Mouse (Mus musculus): ENCODE data around the gene Chst15. TPM values are rescaled to one million over a fixed set of nuclear protein-coding genes. Genes with fewer than 3 reads are reported as not detected.

Chst15 gene
- polyA plus RNA-seq, 1 experiment from 2014 or later: 28.0 TPM

DNA sequence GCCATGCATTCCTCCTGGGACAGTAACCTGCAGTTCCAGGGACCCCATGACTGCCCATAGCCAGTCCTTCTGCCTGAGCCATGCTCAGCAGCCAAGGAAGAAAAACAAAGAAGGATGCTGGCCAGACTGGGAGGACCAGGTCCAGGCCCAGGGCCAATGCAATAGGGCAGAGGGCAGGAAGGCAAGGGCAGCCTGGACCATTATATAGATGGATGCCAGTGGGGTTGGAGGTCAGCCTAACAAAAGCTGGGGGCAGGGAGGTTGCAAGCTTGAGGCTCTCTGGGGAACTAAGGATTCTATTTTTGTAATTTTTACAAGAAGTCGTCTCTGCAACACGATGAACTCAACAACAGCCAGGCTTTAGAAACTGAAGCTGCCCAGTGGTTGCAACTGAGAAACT, 84.1 kb downstream of the Chst15 start:
- Histone ChIP-seq H3K4me1 (peaks cover 6% of the 10 kb centered on the region; the same call in 1 of the 2 replicates), H3K4me2 (replicated peaks) (no peak overlapping the region), H3K9me3 (no peaks in the 10 kb centered on the region), H3K36me3 (peaks cover 26% of the 10 kb centered on the region), H3K9ac (replicated peaks) (no peak overlapping the region), H3K4me3 (no peak overlapping the region), H3K27me3 (no peaks in the 10 kb centered on the region), H3K27ac (replicated peaks) (no peak overlapping the region)
- ATAC-seq (ENCODE audit: low FRiP score, low read depth): no peak
- 44% methylated on average over 2 of the region's 2 CpGs for WGBS

DNA sequence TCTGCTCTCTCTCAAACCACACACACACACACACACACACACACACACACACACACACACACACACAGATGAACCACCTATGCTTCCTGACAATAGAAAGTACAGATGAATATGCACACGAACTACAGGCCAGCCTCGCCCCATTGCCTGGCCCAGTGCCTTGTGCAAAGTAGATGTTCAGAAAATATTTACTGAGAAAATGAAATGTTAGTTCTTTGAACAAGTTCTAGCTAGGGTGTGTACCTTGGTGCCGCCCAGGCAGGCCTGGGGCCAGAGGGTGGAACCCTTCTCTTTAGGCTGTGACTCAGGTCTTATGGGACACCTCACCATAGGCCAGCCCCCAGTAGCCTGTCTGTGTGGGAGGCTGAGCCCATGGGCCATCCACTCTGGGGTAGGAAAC, 85.6 kb downstream of the Chst15 start:
- no peak overlapping the region for H3K9ac ChIP-seq (replicated peaks)
- no peaks in the 10 kb centered on the region for H3K27me3 ChIP-seq
- H3K4me2 ChIP-seq (replicated peaks): no peak overlapping the region
- peaks cover 6% of the 10 kb centered on the region; the same call in 1 of the 2 replicates for H3K4me1 ChIP-seq
- peaks cover 11% of the 10 kb centered on the region for H3K36me3 ChIP-seq
- ATAC-seq (ENCODE audit: low FRiP score, low read depth): no peak
- H3K4me3 ChIP-seq: no peak overlapping the region
- 94% methylated on average over 3 of the region's 3 CpGs for WGBS
- no peaks in the 10 kb centered on the region for H3K9me3 ChIP-seq
- H3K27ac ChIP-seq (replicated peaks): no peak overlapping the region

DNA sequence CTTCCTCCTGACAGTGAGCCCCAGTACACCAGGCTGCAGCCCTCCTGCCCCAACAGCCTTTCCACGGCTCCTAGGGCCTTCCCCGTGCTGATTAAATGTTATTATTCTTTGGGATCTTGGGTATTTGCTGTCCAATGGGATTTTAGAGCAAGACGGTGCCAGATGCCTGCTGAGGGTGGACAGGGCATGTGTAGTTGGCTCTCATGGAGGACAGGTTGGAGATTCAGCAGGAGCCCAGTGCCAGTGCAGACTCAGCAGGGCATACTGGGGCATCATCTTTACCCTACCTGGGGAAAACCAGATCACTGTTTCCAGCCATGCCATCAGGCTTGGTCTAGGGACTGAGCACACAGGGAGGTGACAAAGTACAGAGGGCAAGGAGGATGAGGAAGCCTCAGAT, 86.1 kb downstream of the Chst15 start:
- H3K9me3 ChIP-seq: no peaks in the 10 kb centered on the region
- H3K9ac ChIP-seq (replicated peaks): no peak overlapping the region
- H3K4me1 ChIP-seq: peaks cover 6% of the 10 kb centered on the region; the same call in 1 of the 2 replicates
- 0 out of 2 replicates have a peak overlapping the region, but pooled peaks have one; percentile 25 for H3K27ac ChIP-seq (replicated peaks)
- WGBS: 80% methylated on average over 3 of the region's 3 CpGs
- no peak overlapping the region for H3K4me3 ChIP-seq
- no peak for ATAC-seq (ENCODE audit: low FRiP score, low read depth)
- H3K36me3 ChIP-seq: peaks cover 6% of the 10 kb centered on the region; the same call in 1 of the 2 replicates
- H3K27me3 ChIP-seq: no peaks in the 10 kb centered on the region
- no peak overlapping the region for H3K4me2 ChIP-seq (replicated peaks)

DNA sequence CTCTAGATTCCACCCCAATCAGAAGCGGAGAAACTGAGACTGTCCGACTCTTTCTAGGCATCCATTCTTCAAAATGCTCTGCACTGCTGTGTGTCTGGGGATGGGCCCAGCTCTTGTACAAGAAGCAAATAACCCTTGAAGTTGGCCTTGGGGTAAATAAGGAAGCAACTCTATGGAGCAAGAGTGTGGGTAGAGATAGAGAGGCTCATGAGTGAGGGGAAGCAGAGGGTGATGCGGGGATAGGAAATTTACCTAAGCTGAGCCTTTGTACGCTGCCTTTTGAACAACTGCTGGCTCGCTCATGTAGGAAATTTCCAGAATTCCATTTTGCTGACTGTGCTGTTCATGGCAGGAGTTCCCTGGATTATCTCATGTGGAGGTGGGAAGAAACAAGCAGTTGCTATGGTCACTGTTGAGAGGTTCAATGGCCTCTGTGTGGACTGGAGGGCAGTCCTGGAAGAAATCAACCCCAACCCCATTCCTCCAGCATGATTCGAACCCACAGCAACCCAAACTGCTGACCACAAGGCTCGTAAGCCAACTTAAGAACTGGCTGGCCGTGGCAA, 89.9 kb downstream of the Chst15 start:
- no peak overlapping the region for H3K9ac ChIP-seq (replicated peaks)
- H3K27ac ChIP-seq (replicated peaks): no peak overlapping the region
- H3K9me3 ChIP-seq: no peaks in the 10 kb centered on the region
- H3K4me2 ChIP-seq (replicated peaks): no peak overlapping the region
- 0 out of 2 replicates have a peak, but pooled peaks have one; percentile 28 for ATAC-seq (ENCODE audit: low FRiP score, low read depth)
- WGBS: 88% methylated on average over 8 of the region's 8 CpGs
- H3K4me3 ChIP-seq: no peak overlapping the region
- no peaks in the 10 kb centered on the region for H3K27me3 ChIP-seq
- H3K36me3 ChIP-seq: no peaks in the 10 kb centered on the region
- peaks cover 10% of the 10 kb centered on the region for H3K4me1 ChIP-seq

DNA sequence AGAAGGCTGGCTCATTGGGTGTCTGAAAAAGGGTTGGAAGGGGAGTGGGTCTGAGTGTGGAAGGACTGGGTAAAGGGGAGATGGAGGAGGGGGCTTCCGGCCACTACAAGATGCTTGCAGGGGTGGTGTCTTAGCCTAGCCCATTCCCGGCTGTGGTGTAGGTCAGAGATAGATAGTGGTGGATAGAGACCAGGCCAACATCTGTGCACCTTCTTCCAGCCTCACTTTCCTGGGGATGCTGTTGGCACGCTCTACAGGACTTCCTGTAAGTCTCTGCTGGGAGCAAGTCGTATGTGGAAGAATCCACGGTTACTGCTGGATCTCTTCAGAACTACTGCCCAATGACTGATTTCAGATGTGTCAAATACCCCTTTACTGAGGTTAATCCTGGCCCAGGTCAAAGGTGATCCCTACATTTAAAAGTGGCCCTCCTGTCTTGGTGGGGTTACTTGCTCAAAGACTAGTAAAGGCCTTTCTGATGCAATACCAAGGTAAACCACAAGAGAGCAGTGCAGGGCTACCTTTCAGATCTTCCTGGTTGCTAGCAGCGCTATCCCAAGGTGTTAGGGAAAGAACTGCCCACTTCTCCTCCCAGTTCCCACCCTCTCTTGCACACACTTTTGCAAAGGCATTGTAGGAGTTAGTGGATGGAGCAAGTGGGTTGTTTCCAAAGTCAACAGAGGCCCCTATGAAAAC, 90.5 kb downstream of the Chst15 start:
- H3K27ac ChIP-seq (replicated peaks): no peak overlapping the region
- no peaks in the 10 kb centered on the region for H3K9me3 ChIP-seq
- H3K9ac ChIP-seq (replicated peaks): no peak overlapping the region
- no peak overlapping the region for H3K4me3 ChIP-seq
- 57% methylated on average over 6 of the region's 6 CpGs for WGBS
- no peaks in the 10 kb centered on the region for H3K36me3 ChIP-seq
- no peaks in the 10 kb centered on the region for H3K27me3 ChIP-seq
- ATAC-seq (ENCODE audit: low FRiP score, low read depth): peak; percentile 64; the same call in 1 of the 2 replicates
- H3K4me2 ChIP-seq (replicated peaks): no peak overlapping the region
- H3K4me1 ChIP-seq: peaks cover 10% of the 10 kb centered on the region

DNA sequence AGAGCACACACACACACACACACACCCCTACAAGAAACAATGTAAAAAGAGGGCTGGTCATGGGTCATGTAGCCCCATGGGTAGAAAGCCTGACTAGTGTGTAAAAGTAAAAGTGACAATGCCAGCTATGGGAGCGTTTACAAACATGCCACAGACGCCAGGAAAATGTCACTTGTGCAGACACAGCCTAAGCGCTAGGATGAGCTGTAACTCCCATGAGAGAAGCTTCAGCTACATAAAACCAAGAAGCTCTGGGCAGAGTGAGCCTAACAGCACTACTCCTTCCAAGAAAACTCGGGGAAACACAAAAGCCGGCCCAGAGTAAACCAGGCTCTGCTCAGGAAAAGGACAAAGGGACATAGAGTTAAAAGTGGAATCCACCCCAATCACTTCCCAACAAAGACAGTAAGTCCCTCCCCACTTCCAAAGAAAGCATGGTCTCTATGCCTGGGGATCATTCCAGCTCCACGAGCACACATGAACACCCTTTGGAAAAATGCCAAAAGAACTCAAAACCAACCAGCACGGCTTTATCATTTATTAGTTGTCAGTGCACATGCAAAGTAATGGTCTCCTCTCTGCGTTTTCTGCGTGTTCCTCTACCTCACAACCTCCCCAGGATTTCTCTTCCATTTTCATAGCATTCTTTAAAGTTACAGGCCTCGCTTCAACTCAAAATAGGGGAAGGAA, 93.4 kb downstream of the Chst15 start:
- Histone ChIP-seq H3K9me3 (no peaks in the 10 kb centered on the region), H3K27ac (replicated peaks) (no peak overlapping the region), H3K9ac (replicated peaks) (no peak overlapping the region), H3K4me1 (peaks cover 8% of the 10 kb centered on the region; the same call in 1 of the 2 replicates), H3K36me3 (no peaks in the 10 kb centered on the region), H3K4me3 (no peak overlapping the region), H3K4me2 (replicated peaks) (no peak overlapping the region), H3K27me3 (no peaks in the 10 kb centered on the region)
- 59% methylated on average over 10 of the region's 10 CpGs for WGBS
- no peak for ATAC-seq (ENCODE audit: low FRiP score, low read depth)

DNA sequence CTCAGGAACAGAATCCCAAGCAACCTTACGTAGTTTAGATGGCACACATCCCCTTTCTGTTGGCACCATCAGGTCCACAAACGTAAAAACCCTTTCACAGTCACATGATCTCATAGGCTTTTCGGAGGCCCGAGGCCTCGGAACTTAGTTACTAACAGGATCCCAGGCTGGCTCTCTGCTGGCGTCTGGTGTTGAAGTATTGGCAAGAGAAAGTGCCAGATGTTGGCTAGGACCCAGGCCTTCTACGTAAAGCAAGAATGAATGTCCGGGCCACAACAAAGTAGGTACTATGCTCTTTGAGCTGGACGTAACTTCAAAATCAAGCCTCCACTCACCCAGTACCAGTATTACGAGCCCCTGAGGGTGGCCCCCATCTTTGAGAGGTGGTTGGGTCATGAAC, 103.0 kb downstream of the Chst15 start:
- H3K27ac ChIP-seq (replicated peaks): no peak overlapping the region
- H3K9ac ChIP-seq (replicated peaks): no peak overlapping the region
- 80% methylated on average over 10 of the region's 10 CpGs for WGBS
- ATAC-seq (ENCODE audit: low FRiP score, low read depth): no peak
- H3K4me2 ChIP-seq (replicated peaks): no peak overlapping the region
- H3K27me3 ChIP-seq: no peaks in the 10 kb centered on the region; the same call in 1 of the 2 replicates
- H3K36me3 ChIP-seq: no peaks in the 10 kb centered on the region
- H3K4me3 ChIP-seq: no peak overlapping the region
- no peaks in the 10 kb centered on the region for H3K9me3 ChIP-seq
- 0 out of 2 replicates have a peak, but pooled peaks cover 9% of the 10 kb centered on the region for H3K4me1 ChIP-seq

DNA sequence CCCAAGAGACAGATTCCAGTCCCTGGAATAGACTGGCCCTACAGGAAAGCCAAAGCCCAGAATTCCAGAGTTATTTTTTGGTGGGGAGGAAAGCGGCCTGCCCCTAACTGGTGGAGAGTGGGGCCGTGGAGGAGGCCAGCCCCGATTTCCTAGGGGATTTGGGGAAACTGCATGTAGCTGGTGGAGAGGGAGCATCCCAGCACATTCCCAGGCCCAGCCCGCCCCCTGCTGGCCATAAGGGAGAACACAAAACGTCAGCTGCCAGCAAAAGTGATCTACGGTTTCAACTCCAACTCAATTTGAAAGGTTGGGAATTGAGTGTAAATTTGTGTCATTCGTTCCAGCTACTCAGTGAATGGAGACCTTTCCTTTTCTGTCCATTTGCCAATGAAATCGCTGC, 103.6 kb downstream of the Chst15 start:
- H3K36me3 ChIP-seq: no peaks in the 10 kb centered on the region
- no peaks in the 10 kb centered on the region; the same call in 1 of the 2 replicates for H3K27me3 ChIP-seq
- no peak overlapping the region for H3K9ac ChIP-seq (replicated peaks)
- H3K27ac ChIP-seq (replicated peaks): no peak overlapping the region
- 0 out of 2 replicates have a peak, but pooled peaks have one; percentile 30 for ATAC-seq (ENCODE audit: low FRiP score, low read depth)
- no peak overlapping the region for H3K4me3 ChIP-seq
- H3K9me3 ChIP-seq: no peaks in the 10 kb centered on the region
- WGBS: 7% methylated on average over 8 of the region's 8 CpGs
- H3K4me2 ChIP-seq (replicated peaks): no peak overlapping the region
- H3K4me1 ChIP-seq: 0 out of 2 replicates have a peak, but pooled peaks cover 10% of the 10 kb centered on the region

DNA sequence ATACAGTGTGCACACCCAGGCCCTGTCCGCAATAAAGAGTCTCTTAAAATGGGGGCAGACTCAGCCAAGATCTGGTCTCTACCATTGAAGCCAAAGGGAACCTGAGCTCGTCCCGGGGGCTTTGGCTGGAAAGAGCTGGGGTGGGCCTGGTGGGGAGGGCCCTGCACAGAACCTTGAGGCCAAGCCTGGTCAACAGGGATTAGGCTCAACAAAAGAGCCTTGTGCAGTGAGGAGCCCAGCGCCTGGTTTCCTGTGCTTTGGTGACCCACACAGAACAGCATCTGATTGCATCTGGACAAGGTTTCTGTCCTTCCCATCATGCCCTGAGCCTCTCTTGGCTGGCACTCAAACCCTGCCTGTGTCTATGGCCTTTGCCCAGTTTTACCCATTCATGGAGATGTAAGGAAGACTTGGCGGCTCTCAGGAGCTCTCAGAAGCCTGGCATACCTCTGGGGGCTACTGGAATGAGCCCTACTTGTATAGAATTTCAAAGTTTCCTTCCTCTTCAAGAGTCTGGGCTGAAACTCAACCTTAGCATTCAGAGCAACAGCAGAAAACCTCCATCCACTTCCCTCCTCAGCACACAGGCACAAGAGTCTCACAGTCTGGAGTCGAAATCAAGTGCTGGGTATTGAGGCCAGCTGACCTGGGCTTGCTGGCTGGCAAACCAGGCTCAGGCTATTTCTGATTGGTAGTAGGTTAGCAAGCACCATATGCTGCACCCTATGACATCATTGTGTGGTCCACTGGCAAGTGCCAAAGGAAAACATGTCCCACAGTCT, 104.9 kb downstream of the Chst15 start:
- 70% methylated on average over 6 of the region's 6 CpGs for WGBS
- no peak overlapping the region for H3K27ac ChIP-seq (replicated peaks)
- no peak overlapping the region for H3K9ac ChIP-seq (replicated peaks)
- no peak for ATAC-seq (ENCODE audit: low FRiP score, low read depth)
- H3K36me3 ChIP-seq: no peaks in the 10 kb centered on the region
- no peaks in the 10 kb centered on the region for H3K9me3 ChIP-seq
- no peaks in the 10 kb centered on the region; the same call in 1 of the 2 replicates for H3K27me3 ChIP-seq
- H3K4me1 ChIP-seq: 0 out of 2 replicates have a peak, but pooled peaks cover 10% of the 10 kb centered on the region
- H3K4me2 ChIP-seq (replicated peaks): no peak overlapping the region
- no peak overlapping the region for H3K4me3 ChIP-seq

DNA sequence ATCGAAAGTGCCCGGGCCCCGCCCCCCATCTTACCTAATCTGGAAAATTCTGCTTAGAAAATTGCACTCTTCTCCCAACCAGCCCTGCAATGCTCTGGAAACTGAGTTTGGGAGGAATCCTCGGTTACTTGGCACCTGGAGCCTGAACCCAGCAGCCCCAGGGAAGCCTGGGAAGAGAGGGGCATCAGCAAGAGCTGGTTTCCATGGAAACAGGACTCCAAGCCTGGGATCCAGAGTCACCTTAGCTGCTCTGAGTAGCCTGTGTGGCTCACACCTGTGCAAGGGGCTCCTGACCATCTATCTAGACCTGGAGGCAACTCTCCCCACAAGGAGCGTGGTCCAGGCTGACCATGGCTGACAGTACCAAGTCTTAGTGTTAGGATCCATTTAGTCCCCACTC, 106.4 kb downstream of the Chst15 start:
- 84% methylated on average over 5 of the region's 5 CpGs for WGBS
- ATAC-seq (ENCODE audit: low FRiP score, low read depth): no peak
- no peak overlapping the region for H3K4me3 ChIP-seq

DNA sequence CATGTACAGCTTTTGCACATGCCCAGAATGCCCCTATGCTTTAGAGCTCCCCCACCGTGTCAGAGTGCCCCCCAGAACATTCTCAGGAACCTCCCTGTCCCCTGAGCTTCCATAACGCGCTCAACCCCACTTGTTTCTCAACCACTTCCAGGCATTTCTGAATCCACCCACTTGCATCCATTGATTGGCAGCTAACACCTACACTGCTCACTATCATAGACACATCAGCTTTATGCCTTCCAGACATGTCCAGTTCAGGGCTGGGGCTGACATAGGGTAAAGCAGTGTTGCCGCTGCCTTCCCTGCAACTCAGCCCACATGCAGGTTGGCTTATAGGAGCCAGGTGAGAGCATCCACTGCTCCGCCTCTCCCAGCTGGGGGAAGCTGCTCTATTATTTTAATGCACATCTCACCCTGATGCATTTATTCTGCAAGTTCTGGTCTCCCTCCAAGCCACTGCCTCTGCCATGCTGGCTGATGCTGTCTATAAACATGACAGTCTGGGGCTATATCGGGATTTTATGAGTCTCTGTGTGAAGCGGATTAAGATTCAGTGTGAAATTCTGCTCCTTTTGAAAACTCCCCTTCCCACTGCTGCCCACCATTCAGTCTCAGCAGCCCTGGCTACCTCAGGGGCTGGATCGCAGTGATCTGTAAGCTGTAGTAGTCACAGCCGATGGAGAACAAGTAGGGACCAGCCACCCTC, 107.9 kb downstream of the Chst15 start:
- H3K27ac ChIP-seq (replicated peaks): no peak overlapping the region
- WGBS: 80% methylated on average over 9 of the region's 9 CpGs
- 0 out of 2 replicates have a peak, but pooled peaks cover 10% of the 10 kb centered on the region for H3K4me1 ChIP-seq
- no peaks in the 10 kb centered on the region for H3K27me3 ChIP-seq
- H3K4me3 ChIP-seq: no peak overlapping the region
- no peak overlapping the region for H3K4me2 ChIP-seq (replicated peaks)
- no peak overlapping the region for H3K9ac ChIP-seq (replicated peaks)
- H3K9me3 ChIP-seq: no peaks in the 10 kb centered on the region
- no peaks in the 10 kb centered on the region for H3K36me3 ChIP-seq
- ATAC-seq (ENCODE audit: low FRiP score, low read depth): no peak

More for the DNA sequence above, 106.4 kb downstream of the Chst15 start:
- Histone ChIP-seq H3K4me1 (0 out of 2 replicates have a peak, but pooled peaks cover 10% of the 10 kb centered on the region), H3K36me3 (no peaks in the 10 kb centered on the region), H3K9me3 (no peaks in the 10 kb centered on the region), H3K27me3 (no peaks in the 10 kb centered on the region), H3K4me2 (replicated peaks) (no peak overlapping the region), H3K9ac (replicated peaks) (no peak overlapping the region), H3K27ac (replicated peaks) (no peak overlapping the region)

Measured in midbrain, embryonic 12.5 days (tissue).